In the genomic region with DNA sequence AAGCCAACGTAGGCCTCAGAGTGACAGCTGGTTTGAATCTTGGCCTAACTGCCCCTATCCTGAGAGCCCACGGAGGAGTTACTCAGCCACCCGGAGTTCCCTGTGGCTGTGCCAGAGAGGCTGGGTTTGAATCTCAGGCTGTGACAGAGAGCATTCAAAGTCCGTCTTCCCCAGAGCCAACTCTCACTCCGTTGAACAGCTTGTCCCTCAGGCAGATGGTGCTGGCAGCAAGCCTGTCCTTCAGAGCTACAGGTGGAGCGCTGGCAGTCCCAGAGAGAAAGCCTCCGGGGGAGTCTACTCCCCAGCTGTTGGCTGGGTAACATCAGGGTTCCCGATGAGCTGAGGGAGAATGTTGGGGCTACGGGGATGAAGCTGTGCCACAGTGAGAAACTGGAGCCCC, we compare ENCODE assay signal across 9 mouse cellular contexts.
DNase-seq lines count a peak whose midpoint lies in the region; ATAC-seq lines count a peak whose summit lies in the region.
"Had no signal": no experiment of that assay in that cellular context is flagged by ENCODE, and none has a peak within 500 bp of the region (broad histone marks: within the 10 kb centered on the region; RNA-seq: fewer than 3 reads in every experiment).

No protein-coding gene starts in this region.

- intact Hi-C loops in heart, postnatal 25 days (cut with DNase I) = no loop called here

- DNase-seq in heart, adult 8-10 months (ENCODE audit: low spot score) = peak; percentile 38
- no peak for DNase-seq in heart, postnatal 25 days (ENCODE audit: low spot score)
- peak; percentile 81 for DNase-seq in cerebellum, adult 11-12 months
- peak; percentile 65 to 77 for DNase-seq in layer of hippocampus, postnatal 36 days
- no peak for DNase-seq in spleen, postnatal 36 days (ENCODE audit: low spot score in 2 of 2)
- no peak for DNase-seq in urinary bladder, postnatal 4 days (ENCODE audit: low spot score in 2 of 2)
- DNase-seq: lung, adult 2 months had no signal

- ATAC-seq in frontal cortex, adult (ENCODE audit: low TSS enrichment) = peak; percentile 81
- ATAC-seq in activated CD4-positive, CD25-positive, alpha-beta regulatory T cell, adult 4 months = no peak

Comparison
In these comparisons a context has a peak if more than half of its experiments do, and no peak if none do; other contexts are left out.
1. DNase-seq: peak in heart, adult 8-10 months (single experiment), cerebellum, adult 11-12 months (single experiment) and layer of hippocampus, postnatal 36 days (2 of 2); none in heart, postnatal 25 days (single experiment), spleen, postnatal 36 days (0 of 2) and urinary bladder, postnatal 4 days (0 of 2).